Mouse (Mus musculus): ENCODE measurements around the gene Nf1.

- TF ChIP-seq CTCF (IDR thresholded peaks at IDR 0.05) (no peak), EP300 (IDR thresholded peaks at IDR 0.05; ENCODE audit: insufficient read depth, low read depth, low read length) (no peak)
Observed at GRCm38 (mm10) chr11:79530333-79530761, 190.9 kb downstream of the Nf1 start, which contains the start of the genes Evi2 and Evi2a.

All from heart, adult 2 months (tissue).